Mouse (Mus musculus) G1E-ER4 (cell line): ENCODE results near the gene Hes1. TPM values are rescaled to one million over a fixed set of nuclear protein-coding genes. Genes with fewer than 3 reads are reported as not detected.

Source experiments
- GATA1 ChIP-seq: IDR thresholded peaks from one replicate; pipeline ENCODE4 v1.8.0; 2012; ENCODE audit warnings: low read length, inconsistent platforms
- polyA plus RNA-seq: library from polyadenylated mRNA; stranded (reverse); fragments of >175 nt; gene quantifications from 2 replicates; pipeline ENCODE4 v1.2.3, GENCODE M21; 2012

The Hes1 gene
- polyA plus RNA-seq, 1 experiment: 125 TPM

DNA sequence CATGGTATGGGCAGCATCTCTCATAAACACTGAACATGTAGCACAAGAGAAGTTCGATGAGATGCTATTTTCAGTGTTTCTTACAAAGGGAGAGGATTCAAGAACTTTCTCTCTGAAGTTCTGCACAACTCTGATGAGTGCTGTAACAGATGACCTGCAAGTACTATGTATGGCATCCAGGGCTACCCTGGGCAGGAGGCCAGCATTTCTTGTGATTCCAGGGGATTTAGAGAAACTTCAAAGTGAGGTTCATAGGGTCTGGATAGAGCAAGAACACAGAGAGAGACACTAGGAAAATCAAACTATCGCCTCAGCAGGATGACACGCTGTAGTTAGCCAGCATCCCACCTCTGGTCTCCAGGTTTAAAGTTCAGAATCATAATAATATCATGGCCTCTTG lies 31.9 kb downstream of the Hes1 start:
- no peak for TF ChIP-seq GATA1

DNA sequence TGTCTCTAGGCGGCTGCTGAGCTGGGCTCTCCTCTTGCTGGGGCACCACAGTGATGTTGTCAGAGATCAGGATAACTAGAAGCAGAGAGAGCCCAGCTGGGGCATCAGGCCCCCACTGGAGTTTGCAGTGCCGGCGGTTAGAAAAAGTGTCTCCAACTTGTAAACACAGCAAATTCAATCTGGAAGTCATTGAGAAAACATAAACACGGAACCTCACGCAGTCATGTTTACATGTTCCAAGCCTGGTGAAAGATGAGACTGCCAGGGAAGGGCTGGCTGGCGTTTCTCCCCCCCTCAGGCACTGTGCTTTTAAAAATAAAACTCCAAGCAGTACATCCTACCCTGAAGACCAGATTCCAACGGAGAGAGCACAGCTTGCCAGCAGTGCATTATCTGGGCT lies 32.3 kb downstream of the Hes1 start:
- no peak for TF ChIP-seq GATA1

DNA sequence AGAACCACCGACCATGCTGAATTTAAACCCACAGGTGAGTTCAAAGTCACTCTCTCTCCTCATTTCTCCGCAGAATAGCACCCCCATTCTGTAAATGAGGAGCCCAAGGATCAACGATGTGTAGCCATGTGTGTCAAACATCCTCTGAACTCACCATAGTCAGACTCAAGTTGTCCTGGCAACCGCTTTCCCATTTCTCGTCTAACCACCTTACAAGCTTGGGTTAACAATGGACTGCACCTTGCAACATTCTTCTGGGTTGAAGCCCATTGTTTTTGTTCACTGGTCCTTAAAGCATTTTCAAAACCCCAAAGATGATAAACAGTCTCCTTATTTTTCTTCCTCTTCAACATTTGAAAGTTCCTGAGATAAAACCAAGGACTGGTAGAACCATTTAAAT lies 34.9 kb downstream of the Hes1 start:
- TF ChIP-seq GATA1: no peak

DNA sequence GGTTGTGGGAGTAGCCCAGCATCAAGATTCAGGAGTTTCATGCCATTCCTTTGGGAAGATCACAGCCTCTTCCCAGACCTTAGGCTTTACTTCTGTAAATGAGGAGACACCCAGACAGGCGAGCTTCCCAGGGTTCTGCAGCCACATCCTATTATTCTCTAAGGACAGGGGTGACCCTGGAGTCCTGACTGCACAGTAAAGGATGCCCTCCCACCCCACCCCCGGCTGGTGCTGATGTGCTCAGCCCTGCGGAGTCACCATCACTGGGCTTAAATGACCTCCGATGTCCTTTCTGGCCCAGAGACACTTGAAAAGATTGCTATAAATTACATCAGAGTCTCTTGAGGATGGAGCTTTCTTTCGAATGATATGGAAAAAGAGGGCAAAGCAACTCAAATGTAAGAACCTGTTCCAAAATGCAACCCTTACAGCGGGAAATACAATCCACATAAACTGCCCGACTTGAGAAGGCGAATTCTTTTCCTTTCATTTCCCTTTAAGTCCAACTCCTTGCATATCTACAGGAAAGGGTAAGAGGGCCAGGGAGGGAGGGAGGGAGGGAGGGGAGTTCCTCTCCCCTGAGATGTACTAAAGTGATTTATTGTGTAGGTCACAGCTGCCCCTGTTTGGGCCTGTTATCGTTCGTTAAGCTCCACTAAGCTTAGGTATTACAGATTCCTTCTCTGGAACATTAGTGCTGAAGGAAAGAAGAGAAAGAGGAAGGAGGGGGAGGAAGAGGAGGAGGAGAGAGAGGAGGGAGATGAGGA lies 38.1 kb downstream of the Hes1 start:
- no peak for TF ChIP-seq GATA1

DNA sequence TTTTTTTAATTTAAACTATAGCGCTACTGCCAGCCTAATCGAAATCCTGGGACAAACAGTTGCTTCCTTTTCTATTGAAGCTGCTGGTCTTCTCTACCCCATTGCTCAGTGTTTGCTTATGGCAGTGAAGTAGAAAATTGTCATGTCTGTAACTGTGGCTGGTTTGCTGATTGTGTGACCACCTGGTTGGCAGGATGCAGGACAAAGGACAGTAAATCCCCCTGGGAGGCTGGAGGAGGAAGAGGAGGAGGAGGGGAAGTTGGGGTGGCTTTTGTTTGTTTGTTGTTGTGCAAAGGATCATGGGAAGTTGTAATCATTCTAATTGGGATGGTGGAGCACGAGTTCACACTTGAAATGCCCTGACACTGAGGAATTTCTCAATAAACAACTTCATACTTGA lies 38.8 kb downstream of the Hes1 start:
- no peak for TF ChIP-seq GATA1

DNA sequence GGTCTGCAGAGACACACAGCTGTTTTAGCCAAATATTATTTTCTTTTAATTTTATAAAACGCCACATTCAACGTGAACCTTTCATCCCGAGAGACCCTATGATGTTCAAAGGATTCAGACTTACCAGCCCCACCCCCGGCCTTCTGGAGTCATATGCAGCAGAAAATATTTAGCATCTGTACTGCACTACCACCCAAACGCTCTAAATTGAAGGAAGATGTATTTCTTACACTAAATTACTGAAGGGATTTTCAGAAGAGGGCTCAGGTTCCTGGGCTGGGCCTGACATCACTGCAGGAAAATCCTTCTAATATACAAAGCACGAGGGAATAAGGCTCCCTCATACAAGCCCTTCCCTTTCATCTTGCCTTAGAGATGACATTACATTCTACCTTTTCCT lies 39.3 kb downstream of the Hes1 start:
- no peak for TF ChIP-seq GATA1

DNA sequence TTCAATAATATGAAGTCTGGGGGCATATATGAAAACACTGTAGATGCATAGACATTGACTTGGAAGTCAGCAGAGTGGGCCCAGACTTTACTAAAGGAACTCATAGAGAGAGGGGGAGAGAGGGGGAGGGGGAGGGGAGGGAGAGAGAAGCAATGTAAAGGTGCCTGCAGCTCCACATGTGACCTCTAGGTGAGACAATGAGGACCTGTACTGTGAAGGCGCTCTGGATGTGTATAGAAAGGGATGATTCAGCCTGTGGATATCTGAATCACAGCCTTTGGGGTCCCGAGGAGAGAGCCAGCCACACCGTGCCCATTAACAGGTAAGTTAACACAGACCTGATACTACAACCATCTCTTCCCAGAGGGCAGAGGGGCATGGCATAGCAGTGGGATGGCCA lies 40.2 kb downstream of the Hes1 start:
- no peak for TF ChIP-seq GATA1

DNA sequence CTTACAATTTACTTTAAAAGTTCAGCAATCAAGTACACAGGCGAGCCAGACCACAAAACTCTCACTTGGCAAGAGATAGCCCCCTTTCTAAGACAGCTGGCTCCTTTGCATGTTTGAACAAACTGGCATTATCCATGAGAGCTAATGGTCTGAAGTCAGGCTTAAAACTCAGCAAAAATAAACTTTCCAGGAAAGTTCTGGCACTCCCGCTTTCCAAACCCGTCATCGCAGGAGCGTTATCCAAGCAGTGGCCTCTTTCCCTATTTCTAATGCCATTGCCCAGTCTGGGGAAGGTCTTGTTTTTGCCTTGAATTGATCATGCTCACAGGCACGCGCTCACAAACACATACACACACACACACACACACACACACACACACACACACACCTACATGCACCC lies 41.3 kb downstream of the Hes1 start:
- no peak for TF ChIP-seq GATA1

DNA sequence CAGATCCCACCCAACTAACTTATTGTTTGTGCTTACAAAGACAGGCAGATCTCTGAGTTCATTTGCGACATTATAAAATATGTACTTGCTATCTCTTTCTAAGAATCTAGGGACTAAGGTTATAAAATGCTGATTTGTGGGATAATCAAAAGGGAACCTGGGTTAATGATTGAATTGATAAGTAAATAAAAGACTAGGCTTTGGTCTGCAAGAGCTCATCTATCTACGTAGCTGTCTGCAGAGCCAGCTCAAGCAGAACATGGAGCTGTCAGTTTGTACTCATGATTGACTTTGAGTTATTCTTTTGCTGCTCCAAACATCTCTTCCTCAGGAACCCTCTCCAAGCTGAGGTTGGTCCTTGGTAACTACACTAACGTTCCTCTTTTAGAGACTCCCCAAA lies 46.3 kb downstream of the Hes1 start:
- TF ChIP-seq GATA1: no peak

DNA sequence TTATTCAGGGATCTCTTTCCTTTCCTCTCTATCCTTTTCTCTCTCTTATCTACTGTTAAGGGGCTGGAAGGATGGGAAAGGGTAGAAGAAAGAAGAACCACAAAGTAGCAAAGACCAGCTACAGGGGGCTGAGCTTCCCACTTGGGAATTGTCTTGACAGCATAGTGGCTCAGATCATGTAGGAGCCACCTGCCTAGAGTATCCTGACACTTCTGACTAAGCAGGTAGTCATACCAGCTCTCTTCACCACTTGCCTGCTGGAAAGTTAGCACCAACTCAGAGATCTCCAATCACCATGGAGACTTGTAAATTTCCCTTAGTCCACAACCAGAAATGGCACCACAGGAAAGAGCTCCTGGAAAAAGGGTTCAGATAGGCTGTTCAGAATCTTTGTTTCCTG lies 46.9 kb downstream of the Hes1 start:
- no peak for TF ChIP-seq GATA1

DNA sequence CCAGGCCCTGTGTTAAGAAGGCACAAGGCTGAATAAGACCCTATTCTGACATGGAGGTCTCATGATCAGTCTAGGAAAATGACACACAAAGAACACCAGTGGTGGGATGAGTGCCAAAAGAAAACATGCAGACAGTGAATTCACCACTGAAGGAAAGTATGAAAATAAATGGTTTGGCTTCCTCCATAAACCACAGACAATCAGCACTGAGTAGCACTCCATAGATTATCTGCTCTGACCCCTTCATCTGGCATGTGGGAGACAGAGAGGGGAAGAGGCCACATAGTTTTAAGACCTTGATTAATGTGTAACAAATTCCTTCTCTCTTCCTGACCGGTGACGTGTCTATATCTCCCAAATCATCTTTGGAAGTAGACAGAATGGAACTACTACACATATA lies 47.4 kb downstream of the Hes1 start:
- TF ChIP-seq GATA1: no peak

DNA sequence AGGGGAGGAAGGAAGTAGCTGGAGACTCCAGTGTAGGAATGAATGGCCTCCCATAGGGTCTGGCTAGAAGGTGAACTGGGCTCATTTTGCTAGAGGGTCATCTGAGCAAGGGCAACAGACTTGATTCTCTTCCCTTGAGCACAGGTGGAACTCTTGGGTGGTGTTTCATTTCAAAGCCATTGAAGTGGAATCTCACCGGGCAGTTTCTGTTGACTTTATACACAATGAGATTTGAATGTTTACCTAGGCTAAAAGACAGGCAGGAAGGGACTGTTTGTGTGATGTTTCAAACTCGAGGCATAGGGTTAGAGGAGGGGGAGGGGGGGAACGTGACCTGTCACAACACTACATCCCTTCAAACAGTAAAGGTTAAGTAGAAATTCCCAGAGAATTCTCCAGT lies 49.0 kb downstream of the Hes1 start:
- TF ChIP-seq GATA1: no peak

DNA sequence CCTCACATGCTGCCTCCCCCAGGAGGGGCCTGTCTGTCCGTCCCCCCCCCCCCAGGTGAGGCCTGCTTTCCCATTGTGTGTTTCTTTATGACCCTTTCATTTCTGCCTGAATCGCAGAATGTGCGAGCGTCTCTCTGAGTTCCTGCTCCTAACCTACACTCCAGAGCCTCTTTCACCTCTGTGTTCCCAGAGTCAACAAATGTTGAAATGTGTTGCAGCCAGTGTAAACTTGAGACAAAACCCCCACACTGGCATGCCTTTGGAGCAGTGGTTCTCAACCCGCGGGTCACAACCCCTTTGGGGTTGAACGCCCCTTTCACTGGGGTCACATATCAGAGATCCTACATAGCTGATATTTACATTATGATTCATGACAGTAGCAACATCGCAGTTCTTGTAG lies 49.6 kb downstream of the Hes1 start:
- TF ChIP-seq GATA1: no peak

DNA sequence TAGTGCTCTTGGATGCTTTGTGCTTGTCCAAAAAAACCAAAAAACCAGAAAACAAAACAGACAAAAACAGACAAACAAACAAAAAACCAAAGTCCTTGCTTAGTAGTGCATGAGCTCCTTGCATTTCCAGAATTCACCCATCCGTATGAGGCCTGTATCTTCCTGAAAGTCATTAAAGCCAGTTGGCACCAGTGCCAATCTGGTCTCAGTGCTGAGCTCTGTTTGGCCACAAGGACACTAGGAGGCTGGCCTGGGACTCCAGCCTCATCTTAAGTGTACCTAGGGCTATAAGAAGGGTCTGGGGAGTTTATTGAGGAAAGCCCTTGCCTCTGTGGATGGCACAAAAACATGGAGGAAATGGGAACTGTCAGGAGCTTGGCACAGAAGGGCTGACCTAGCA lies 50.3 kb downstream of the Hes1 start:
- TF ChIP-seq GATA1: no peak

Other genes with a start within 250 kb of the Hes1 start
- gene Cpn2, start 203.1 kb downstream of the Hes1 start, polyA plus RNA-seq: not detected in 2 replicates
- gene Lrrc15, start 218.9 kb downstream of the Hes1 start, polyA plus RNA-seq: not detected in 2 replicates
- 112 and 124 TPM in 2 replicates for gene Gp5, start 246.4 kb downstream of the Hes1 start, polyA plus RNA-seq